Mouse (Mus musculus): ENCODE measurements at regions not wholly inside any gene's neighbourhood (a gene's known extent, or its start where the extent isn't known, plus 50 kb on each side); places are given as distances from the start of the nearest gene placed in this dataset.

DNA sequence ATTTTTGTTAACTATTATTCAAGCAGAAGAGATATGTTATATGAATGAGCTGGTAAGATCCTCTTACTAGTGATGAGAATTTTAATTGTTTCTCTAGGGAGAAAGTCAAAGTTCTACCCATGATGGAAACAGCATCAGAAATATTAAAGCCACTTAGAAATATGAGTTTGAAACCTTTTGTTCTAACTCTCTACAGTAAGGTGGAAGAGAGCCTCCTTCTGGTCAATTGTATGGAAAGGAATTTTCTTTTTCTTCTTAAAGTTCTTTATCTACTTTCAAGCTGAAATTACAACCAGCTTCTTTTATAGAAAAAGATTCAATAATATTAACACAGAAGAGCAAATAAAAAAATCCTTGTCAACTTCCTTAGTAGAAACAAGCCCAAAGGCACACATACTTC, 94.4 kb upstream of the E2f7 start:
- no peak for DNase-seq (ENCODE audit: low read depth)

DNA sequence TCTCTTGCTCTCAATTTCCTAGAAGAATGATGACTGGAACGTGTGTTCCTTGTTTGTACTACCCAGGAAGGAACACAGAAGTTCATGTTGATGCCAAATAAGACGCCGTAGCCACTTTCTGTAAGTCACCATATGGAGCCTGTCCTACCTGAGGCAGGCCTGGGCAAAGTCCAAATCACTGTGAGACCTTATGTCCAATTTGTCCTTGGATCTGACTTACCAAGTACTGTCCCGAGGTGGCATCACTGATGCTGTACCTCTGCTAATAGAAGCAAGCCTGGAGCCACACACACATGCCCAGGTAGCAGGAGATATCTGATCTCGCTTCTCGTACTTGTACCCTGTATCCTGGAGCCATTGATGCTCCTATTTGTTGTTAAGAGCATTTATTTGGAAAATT, 91.2 kb upstream of the E2f7 start:
- DNase-seq (ENCODE audit: low read depth), result no peak

DNA sequence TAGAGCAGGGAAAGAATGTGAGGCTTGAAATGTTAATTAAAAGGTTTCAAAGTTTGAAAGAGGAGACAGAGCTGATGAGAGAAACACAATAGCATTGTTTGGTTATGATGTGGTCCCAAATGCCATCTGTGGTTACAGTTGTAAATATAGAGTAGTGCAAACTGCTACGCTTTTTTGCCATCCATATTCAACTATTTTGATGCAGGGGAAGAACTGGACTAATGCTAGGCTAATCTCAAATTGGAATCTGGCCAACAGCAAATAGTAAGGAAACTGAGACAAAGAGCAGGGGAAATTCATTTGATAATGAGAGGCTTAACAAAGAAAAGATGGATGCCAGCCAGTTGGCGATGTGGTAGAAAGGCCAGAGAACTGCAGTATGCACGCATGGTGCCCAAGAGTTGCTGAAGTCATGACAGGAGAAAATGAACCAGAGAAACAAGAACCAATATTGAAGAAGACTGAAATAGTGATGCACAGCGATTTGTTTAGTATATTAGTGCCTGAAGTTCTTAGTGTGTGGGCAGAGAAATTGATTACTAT, 87.0 kb upstream of the E2f7 start:
- no peak for DNase-seq (ENCODE audit: low read depth)

DNA sequence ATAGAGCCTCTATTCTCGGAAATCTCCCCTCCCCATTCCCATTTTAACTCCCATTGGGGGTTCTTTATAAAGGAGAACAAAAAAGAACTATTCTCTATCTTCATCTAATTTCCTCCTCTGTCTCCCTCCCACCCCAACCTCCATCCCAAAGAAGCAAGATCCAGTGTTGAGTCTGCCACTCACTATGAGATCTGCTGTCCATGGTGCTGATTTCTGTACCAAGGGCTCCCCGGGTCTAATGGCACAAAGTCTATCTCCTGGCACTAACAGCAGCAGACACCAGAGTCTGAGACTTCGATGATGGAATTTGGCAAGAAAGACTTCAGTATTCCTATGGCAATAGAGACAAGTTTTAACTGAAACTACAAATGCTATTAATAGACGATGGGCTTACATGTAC, 68.7 kb upstream of the E2f7 start:
- peak; percentile 4 for DNase-seq (ENCODE audit: low read depth)
